Mouse (Mus musculus) heart, embryonic 14.5 days (tissue): ENCODE data around the gene Togaram2. TPM values are rescaled to one million over a fixed set of nuclear protein-coding genes. Genes with fewer than 3 reads are reported as not detected.

Experiments
- ATAC-seq: fragments of 200-750 bp; cut with Nextera tagmentation; 2 replicates; pipeline ENCODE4 v1.8.0; 2017; ENCODE audit warnings: low read depth, moderate TSS enrichment; ENCODE audit not compliant: insufficient number of reproducible peaks, insufficient read depth, low FRiP score
- H3K27ac ChIP-seq, 2 experiments: fragments of 200-500 bp in 1 of 2; fragments of 300-500 bp in 1 of 2; sonication (generic) in 1 of 2; replicated peaks in 1 of 2; 2 replicates each; pipeline ENCODE4 v1.5.1; 2012 to 2014; ENCODE audit warnings: low read depth in 2 of 2, low read length in 2 of 2, control low read depth in 1 of 2, mild to moderate bottlenecking in 1 of 2, mixed read lengths in 1 of 2; ENCODE audit not compliant: control insufficient read depth in 1 of 2, insufficient read depth in 1 of 2
- H3K27me3 ChIP-seq: fragments of 300-500 bp; sonication (generic); 2 replicates; pipeline ENCODE4 v1.6.1; 2014; ENCODE audit warnings: mild to moderate bottlenecking, low read length, control low read depth; ENCODE audit not compliant: control insufficient read depth, insufficient read depth
- H3K36me3 ChIP-seq: fragments of 300-500 bp; sonication (generic); 2 replicates; pipeline ENCODE4 v1.6.1; 2014; ENCODE audit warnings: mild to moderate bottlenecking, control low read depth, low read length, mixed read lengths; ENCODE audit not compliant: control insufficient read depth, insufficient read depth
- H3K4me1 ChIP-seq, 2 experiments: fragments of 200-500 bp in 1 of 2; fragments of 300-500 bp in 1 of 2; sonication (generic) in 1 of 2; 2 replicates each; pipeline ENCODE4 v1.6.1; 2012 to 2014; ENCODE audit warnings: low read length in 2 of 2, control low read depth in 1 of 2, mixed read lengths in 1 of 2; ENCODE audit not compliant: control insufficient read depth in 2 of 2, insufficient read depth in 2 of 2
- H3K4me2 ChIP-seq: fragments of 300-500 bp; sonication (generic); 2 replicates; pipeline ENCODE4 v1.6.1; 2014; ENCODE audit warnings: mild to moderate bottlenecking, low read length
- H3K4me3 ChIP-seq, 2 experiments: fragments of 200-500 bp in 1 of 2; fragments of 300-500 bp in 1 of 2; sonication (generic) in 1 of 2; 2 replicates each; pipeline ENCODE4 v1.5.1; 2012 to 2014; ENCODE audit warnings: low read length in 2 of 2, mild to moderate bottlenecking in 2 of 2, control low read depth in 1 of 2, low read depth in 1 of 2, moderate library complexity in 1 of 2; ENCODE audit not compliant: control insufficient read depth in 1 of 2, insufficient read depth in 1 of 2
- H3K9ac ChIP-seq: fragments of 300-500 bp; sonication (generic); 2 replicates; pipeline ENCODE4 v1.6.1; 2014; ENCODE audit warnings: mild to moderate bottlenecking, low read length
- H3K9me3 ChIP-seq: fragments of 300-500 bp; sonication (generic); 2 replicates; pipeline ENCODE4 v1.6.1; 2016; ENCODE audit warnings: low read length, control low read depth; ENCODE audit not compliant: control insufficient read depth
- WGBS: fragments of 180-500 bp; shearing (Covaris S2); extraction: QIAGEN DNeasy Blood & Tissue Kit; methylation state at CpG from one replicate; pipeline ENCODE4 v1.1.7; 2014; 5-methylcytosine and 5-hydroxymethylcytosine counted together
- polyA plus RNA-seq: library from polyadenylated mRNA; unstranded; fragments of >200 nt; fragmentation: Nextera tagmentation; extraction: Ambion mirVana; gene quantifications from 2 replicates; pipeline ENCODE4 v1.2.1, GENCODE M21; 2014

Gene Togaram2
- polyA plus RNA-seq, 1 experiment from 2014 or later, result 2.8 TPM

GRCm38 (mm10) chr17:71683281-71683680 is 10.2 kb downstream of the Togaram2 start:
- 88% methylated on average over 6 of the region's 6 CpGs for WGBS
- Histone ChIP-seq H3K27me3 (no peaks in the 10 kb centered on the region), H3K4me1 (peaks cover 13 to 16% of the 10 kb centered on the region in 2 experiments), H3K9me3 (no peaks in the 10 kb centered on the region), H3K4me2 (no peak overlapping the region), H3K27ac (no peak overlapping the region), H3K4me3 (no peak overlapping the region), H3K36me3 (no peaks in the 10 kb centered on the region), H3K9ac (no peak overlapping the region)
- ATAC-seq, result no peak

- Histone ChIP-seq H3K4me3 (no peak overlapping the region), H3K36me3 (no peaks in the 10 kb centered on the region), H3K27ac (no peak overlapping the region), H3K4me2 (no peak overlapping the region), H3K4me1 (peaks cover 13 to 16% of the 10 kb centered on the region in 2 experiments), H3K9me3 (no peaks in the 10 kb centered on the region), H3K27me3 (no peaks in the 10 kb centered on the region), H3K9ac (no peak overlapping the region)
- WGBS, result 31% methylated on average over 5 of the region's 5 CpGs
- ATAC-seq, result no peak
Observed at GRCm38 (mm10) chr17:71684103-71684608, 11.1 kb downstream of the Togaram2 start.

GRCm38 (mm10) chr17:71687436-71687835 is 14.4 kb downstream of the Togaram2 start:
- no peaks in the 10 kb centered on the region for H3K27me3 ChIP-seq
- H3K27ac ChIP-seq, result no peak overlapping the region
- no peaks in the 10 kb centered on the region for H3K36me3 ChIP-seq
- 70% methylated on average over 9 of the region's 9 CpGs for WGBS
- no peak overlapping the region for H3K4me3 ChIP-seq
- no peak for ATAC-seq
- H3K4me1 ChIP-seq, result peaks cover 11 to 14% of the 10 kb centered on the region in 2 experiments
- no peaks in the 10 kb centered on the region for H3K9me3 ChIP-seq
- H3K4me2 ChIP-seq, result no peak overlapping the region
- no peak overlapping the region for H3K9ac ChIP-seq

- ATAC-seq, result no peak
- WGBS, result 60% methylated on average over 5 of the region's 5 CpGs
- H3K4me3 ChIP-seq, result no peak overlapping the region
- H3K9ac ChIP-seq, result no peak overlapping the region
- peaks cover 5 to 6% of the 10 kb centered on the region in 2 experiments; a peak in 2 of 4 replicates for H3K4me1 ChIP-seq
- H3K27ac ChIP-seq, result no peak overlapping the region
- H3K9me3 ChIP-seq, result no peaks in the 10 kb centered on the region
- H3K36me3 ChIP-seq, result no peaks in the 10 kb centered on the region
- no peaks in the 10 kb centered on the region for H3K27me3 ChIP-seq
- H3K4me2 ChIP-seq, result no peak overlapping the region
Observed at GRCm38 (mm10) chr17:71689903-71690302, 16.8 kb downstream of the Togaram2 start.

- no peak for ATAC-seq
- no peaks in the 10 kb centered on the region for H3K9me3 ChIP-seq
- H3K4me2 ChIP-seq, result no peak overlapping the region
- no peak overlapping the region for H3K27ac ChIP-seq
- H3K9ac ChIP-seq, result no peak overlapping the region
- peaks cover 12 to 17% of the 10 kb centered on the region in 2 experiments for H3K4me1 ChIP-seq
- H3K4me3 ChIP-seq, result no peak overlapping the region
- WGBS, result 63% methylated on average over 11 of the region's 11 CpGs
- no peaks in the 10 kb centered on the region for H3K27me3 ChIP-seq
- no peaks in the 10 kb centered on the region for H3K36me3 ChIP-seq
Observed at GRCm38 (mm10) chr17:71691361-71691875, 18.4 kb downstream of the Togaram2 start.

- Histone ChIP-seq H3K9ac (no peak overlapping the region), H3K27me3 (no peaks in the 10 kb centered on the region), H3K4me2 (no peak overlapping the region), H3K27ac (no peak overlapping the region), H3K4me3 (no peak overlapping the region), H3K36me3 (no peaks in the 10 kb centered on the region), H3K4me1 (peaks cover 25 to 29% of the 10 kb centered on the region in 2 experiments), H3K9me3 (no peaks in the 10 kb centered on the region)
- WGBS, result 74% methylated on average over 5 of the region's 5 CpGs
- ATAC-seq, result no peak
Observed at GRCm38 (mm10) chr17:71693313-71693712, 20.3 kb downstream of the Togaram2 start.

GRCm38 (mm10) chr17:71693780-71694179 is 20.7 kb downstream of the Togaram2 start:
- H3K9me3 ChIP-seq, result no peaks in the 10 kb centered on the region
- no peak for ATAC-seq
- H3K4me2 ChIP-seq, result no peak overlapping the region
- H3K36me3 ChIP-seq, result no peaks in the 10 kb centered on the region
- H3K27ac ChIP-seq, result no peak overlapping the region
- peaks cover 28 to 33% of the 10 kb centered on the region in 2 experiments for H3K4me1 ChIP-seq
- H3K9ac ChIP-seq, result no peak overlapping the region
- 62% methylated on average over 8 of the region's 8 CpGs for WGBS
- H3K4me3 ChIP-seq, result no peak overlapping the region
- no peaks in the 10 kb centered on the region for H3K27me3 ChIP-seq

GRCm38 (mm10) chr17:71695151-71695550 is 22.1 kb downstream of the Togaram2 start:
- H3K9me3 ChIP-seq, result no peaks in the 10 kb centered on the region
- H3K9ac ChIP-seq, result no peak overlapping the region
- ATAC-seq, result no peak
- peaks cover 34 to 35% of the 10 kb centered on the region in 2 experiments for H3K4me1 ChIP-seq
- H3K36me3 ChIP-seq, result no peaks in the 10 kb centered on the region
- H3K4me2 ChIP-seq, result no peak overlapping the region
- H3K27me3 ChIP-seq, result no peaks in the 10 kb centered on the region
- H3K27ac ChIP-seq, result no peak overlapping the region
- no peak overlapping the region for H3K4me3 ChIP-seq
- WGBS, result 89% methylated on average over 8 of the region's 8 CpGs
